Comparison of ENCODE assay signal across 10 mouse cellular contexts in the genomic region with DNA sequence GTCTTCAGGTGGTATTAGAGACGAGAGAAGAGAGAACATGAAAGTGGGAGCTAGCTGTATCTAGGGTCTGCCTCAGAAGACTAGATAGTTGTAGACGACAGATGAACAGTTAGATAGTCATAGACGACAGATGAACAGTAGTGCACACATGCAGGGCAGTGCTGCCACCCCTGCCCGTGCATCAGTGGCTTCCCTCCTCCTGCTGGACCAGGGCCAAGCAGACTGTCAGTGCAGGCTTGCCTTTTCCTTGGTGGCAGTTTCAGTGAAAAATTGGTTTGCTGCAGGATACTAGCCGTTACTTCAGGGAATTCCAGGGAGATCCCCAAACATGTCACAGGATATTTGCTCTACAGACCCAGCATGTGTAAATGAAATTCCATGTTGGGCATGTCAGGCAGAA.
DNase-seq lines count a peak whose midpoint lies in the region; ATAC-seq and TF ChIP-seq lines count a peak whose summit lies in the region.
"Had no signal": no experiment of that assay in that cellular context is flagged by ENCODE, and none has a peak within 500 bp of the region (broad histone marks: within the 10 kb centered on the region; RNA-seq: fewer than 3 reads in every experiment).

No protein-coding gene starts in this region.

- H3K27me3 ChIP-seq in midbrain, postnatal 0 days (ENCODE audit: insufficient read depth, low read length): no peaks in the 10 kb centered on the region
- no peaks in the 10 kb centered on the region for H3K27me3 ChIP-seq in midbrain, embryonic 16.5 days (ENCODE audit: control insufficient read depth, insufficient read depth, low read depth, low read length)
- H3K27me3 ChIP-seq: liver, embryonic 15.5 days had no signal

- no peak overlapping the region for H3K9ac ChIP-seq in midbrain, postnatal 0 days (replicated peaks; ENCODE audit: low read length, poor library complexity, severe bottlenecking)
- H3K9ac ChIP-seq in midbrain, embryonic 16.5 days (ENCODE audit: low read depth, low read length): no peak overlapping the region
- H3K9ac ChIP-seq: liver, embryonic 15.5 days had no signal

- H3K27ac ChIP-seq in midbrain, postnatal 0 days (ENCODE audit: low read depth, low read length): no peak overlapping the region
- H3K27ac ChIP-seq in midbrain, embryonic 16.5 days (ENCODE audit: low read length): no peak overlapping the region
- H3K27ac ChIP-seq: liver, embryonic 15.5 days had no signal

- 48% methylated on average over 5 of the region's 5 CpGs for WGBS in midbrain, postnatal 0 days
- 51% methylated on average over 5 of the region's 5 CpGs for WGBS in midbrain, embryonic 16.5 days

- no peak for TF ChIP-seq CTCF in midbrain, postnatal 0 days (IDR thresholded peaks at IDR 0.05)

- no peaks in the 10 kb centered on the region for H3K4me1 ChIP-seq in midbrain, postnatal 0 days (ENCODE audit: insufficient read depth, low read length)
- H3K4me1 ChIP-seq in midbrain, embryonic 16.5 days (ENCODE audit: control insufficient read depth, insufficient read depth, low read length): peaks cover 3% of the 10 kb centered on the region; the same call in 1 of the 2 replicates
- H3K4me1 ChIP-seq: liver, embryonic 15.5 days had no signal

- H3K9me3 ChIP-seq in midbrain, postnatal 0 days (ENCODE audit: low read length): no peaks in the 10 kb centered on the region
- no peaks in the 10 kb centered on the region for H3K9me3 ChIP-seq in midbrain, embryonic 16.5 days (replicated peaks; ENCODE audit: control insufficient read depth, low read length, poor library complexity, severe bottlenecking)
- H3K9me3 ChIP-seq: liver, embryonic 15.5 days had no signal

- ATAC-seq in midbrain, postnatal 0 days (ENCODE audit: low FRiP score): no peak
- no peak for ATAC-seq in midbrain, embryonic 16.5 days
- 0 out of 2 replicates have a peak, but pooled peaks have one; percentile 45 for ATAC-seq in cerebellum, adult (ENCODE audit: insufficient number of reproducible peaks, low FRiP score, low TSS enrichment)

- intact Hi-C loops in gastrocnemius, postnatal 14 days (cut with DNase I; ENCODE audit: low total_unique reads): no loop called here

- H3K4me3 ChIP-seq in midbrain, postnatal 0 days (ENCODE audit: low read depth, low read length): no peak overlapping the region
- no peak overlapping the region for H3K4me3 ChIP-seq in midbrain, embryonic 16.5 days (ENCODE audit: low read depth, low read length)
- H3K4me3 ChIP-seq: liver, embryonic 15.5 days had no signal

- no peak overlapping the region for H3K4me2 ChIP-seq in midbrain, postnatal 0 days (ENCODE audit: low read depth, low read length, poor library complexity, severe bottlenecking)
- H3K4me2 ChIP-seq in midbrain, embryonic 16.5 days (ENCODE audit: low read length): no peak overlapping the region
- H3K4me2 ChIP-seq: liver, embryonic 15.5 days had no signal

- no peaks in the 10 kb centered on the region for H3K36me3 ChIP-seq in midbrain, postnatal 0 days (ENCODE audit: insufficient read depth, low read length)
- H3K36me3 ChIP-seq in midbrain, embryonic 16.5 days (ENCODE audit: control insufficient read depth, insufficient read depth, low read length): no peaks in the 10 kb centered on the region
- H3K36me3 ChIP-seq: liver, embryonic 15.5 days had no signal

- peak; percentile 12 for DNase-seq in gastrocnemius, postnatal 14 days
- no peak for DNase-seq in gastrocnemius, adult 18-20 months (ENCODE audit: low spot score)
- peak; percentile 74 for DNase-seq in midbrain, postnatal 0 days (ENCODE audit: low spot score)
- peak; percentile 43 for DNase-seq in layer of hippocampus, adult 9-11 months
- no peak for DNase-seq in urinary bladder, adult 2 months (ENCODE audit: low spot score)
- no peak for DNase-seq in frontal cortex, postnatal 25 days (ENCODE audit: low spot score in 2 of 2)
- DNase-seq: thymus, adult 18-20 months had no signal

Comparison
In these comparisons a context has a peak if more than half of its experiments do, and no peak if none do; other contexts are left out.
1. DNase-seq: peak in gastrocnemius, postnatal 14 days (single experiment), midbrain, postnatal 0 days (single experiment) and layer of hippocampus, adult 9-11 months (single experiment); none in gastrocnemius, adult 18-20 months (single experiment), urinary bladder, adult 2 months (single experiment) and frontal cortex, postnatal 25 days (0 of 2).